Mouse (Mus musculus) heart, embryonic 15.5 days (tissue): ENCODE data around the gene Hsd17b13. TPM values are rescaled to one million over a fixed set of nuclear protein-coding genes. Genes with fewer than 3 reads are reported as not detected.
A peak's percentile ranks its signal among the peaks of the same experiment; 100 is the strongest.

Source experiments
- ATAC-seq: fragments of 200-750 bp; cut with Nextera tagmentation; replicated peaks from 2 replicates; pipeline ENCODE4 v1.8.0; 2017; ENCODE audit warnings: low read depth, moderate TSS enrichment; ENCODE audit not compliant: insufficient number of reproducible peaks, insufficient read depth, low FRiP score
- H3K27ac ChIP-seq: fragments of 300-500 bp; sonication (generic); 2 replicates; pipeline ENCODE4 v1.5.1; 2015; ENCODE audit warnings: mild to moderate bottlenecking, inconsistent platforms
- H3K27me3 ChIP-seq: fragments of 300-500 bp; sonication (generic); 2 replicates; pipeline ENCODE4 v1.6.1; 2015; ENCODE audit warnings: inconsistent platforms
- H3K36me3 ChIP-seq: fragments of 300-500 bp; sonication (generic); 2 replicates; pipeline ENCODE4 v1.6.1; 2015; ENCODE audit warnings: mild to moderate bottlenecking, inconsistent platforms
- H3K4me1 ChIP-seq: fragments of 300-500 bp; sonication (generic); replicated peaks from 2 replicates; pipeline ENCODE4 v1.6.1; 2015; ENCODE audit warnings: inconsistent platforms
- H3K4me2 ChIP-seq: fragments of 300-500 bp; sonication (generic); 2 replicates; pipeline ENCODE4 v1.6.1; 2015; ENCODE audit warnings: inconsistent platforms, mild to moderate bottlenecking, moderate library complexity
- H3K4me3 ChIP-seq: fragments of 300-500 bp; sonication (generic); 2 replicates; pipeline ENCODE4 v1.5.1; 2015; ENCODE audit warnings: mild to moderate bottlenecking, inconsistent platforms
- H3K9ac ChIP-seq: fragments of 300-500 bp; sonication (generic); 2 replicates; pipeline ENCODE4 v1.6.1; 2015; ENCODE audit warnings: mild to moderate bottlenecking, inconsistent platforms
- H3K9me3 ChIP-seq: fragments of 300-500 bp; sonication (generic); replicated peaks from 2 replicates; pipeline ENCODE4 v1.6.1; 2016; ENCODE audit warnings: inconsistent platforms
- WGBS: fragments of 180-500 bp; shearing (Covaris S2); methylation state at CpG from one replicate; pipeline ENCODE4 v1.1.7; 2015; ENCODE audit warnings: mixed read lengths; 5-methylcytosine and 5-hydroxymethylcytosine counted together
- polyA plus RNA-seq: library from polyadenylated mRNA; unstranded; fragments of >200 nt; fragmentation: Nextera tagmentation; extraction: Ambion mirVana; gene quantifications from 2 replicates; pipeline ENCODE4 v1.2.1, GENCODE M21; 2015

The Hsd17b13 gene
- polyA plus RNA-seq, 1 experiment from 2014 or later: not detected

DNA sequence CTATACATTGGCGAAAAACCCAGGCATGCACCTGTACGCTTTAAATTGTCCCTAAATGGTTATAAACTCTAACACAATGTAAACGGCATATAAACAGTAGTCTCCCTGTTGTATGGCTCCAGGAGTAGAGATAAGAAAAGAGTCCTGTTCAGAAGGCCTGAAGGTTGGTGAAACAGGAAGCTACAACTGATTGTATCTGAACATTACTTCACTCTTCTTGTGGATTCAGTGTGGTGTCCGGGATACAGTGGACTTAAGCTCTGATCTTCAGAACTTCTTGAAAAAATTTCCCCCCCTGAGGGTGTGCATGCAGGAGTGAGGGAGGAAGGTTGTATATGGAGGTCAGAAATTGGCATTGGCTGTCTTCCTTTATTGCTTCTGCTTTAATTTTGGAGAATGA, 57.7 kb downstream of the Hsd17b13 start:
- Histone ChIP-seq H3K27ac (no peak overlapping the region), H3K4me1 (no peaks in the 10 kb centered on the region), H3K9ac (no peak overlapping the region), H3K4me3 (no peak overlapping the region), H3K27me3 (no peaks in the 10 kb centered on the region), H3K36me3 (no peaks in the 10 kb centered on the region), H3K4me2 (no peak overlapping the region), H3K9me3 (no peaks in the 10 kb centered on the region)
- 61% methylated on average over 4 of the region's 4 CpGs for WGBS
- no peak for ATAC-seq

DNA sequence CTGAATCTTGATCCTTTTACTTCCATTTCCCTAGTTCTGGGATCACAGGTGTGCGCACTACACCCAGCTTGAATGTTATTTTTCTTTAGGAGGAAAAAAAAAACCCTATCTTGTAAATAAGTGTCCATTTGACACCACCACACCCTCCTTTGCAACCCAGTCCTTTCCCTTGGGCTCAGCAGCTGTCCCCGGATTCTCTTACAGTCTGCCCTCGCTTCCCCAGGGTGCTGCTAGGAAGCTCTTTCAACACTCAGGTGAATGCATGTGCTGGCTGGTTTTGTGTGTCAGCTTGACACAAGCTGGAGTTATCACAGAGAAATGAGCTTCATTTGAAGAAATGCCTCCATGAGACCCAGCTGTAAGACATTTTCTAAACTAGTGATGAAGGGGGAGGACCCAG, 59.0 kb downstream of the Hsd17b13 start:
- no peak for ATAC-seq
- Histone ChIP-seq H3K4me1 (no peaks in the 10 kb centered on the region), H3K4me2 (no peak overlapping the region), H3K27me3 (no peaks in the 10 kb centered on the region), H3K4me3 (no peak overlapping the region), H3K27ac (no peak overlapping the region), H3K36me3 (no peaks in the 10 kb centered on the region), H3K9ac (no peak overlapping the region), H3K9me3 (no peaks in the 10 kb centered on the region)
- WGBS: 76% methylated on average over 3 of the region's 3 CpGs

DNA sequence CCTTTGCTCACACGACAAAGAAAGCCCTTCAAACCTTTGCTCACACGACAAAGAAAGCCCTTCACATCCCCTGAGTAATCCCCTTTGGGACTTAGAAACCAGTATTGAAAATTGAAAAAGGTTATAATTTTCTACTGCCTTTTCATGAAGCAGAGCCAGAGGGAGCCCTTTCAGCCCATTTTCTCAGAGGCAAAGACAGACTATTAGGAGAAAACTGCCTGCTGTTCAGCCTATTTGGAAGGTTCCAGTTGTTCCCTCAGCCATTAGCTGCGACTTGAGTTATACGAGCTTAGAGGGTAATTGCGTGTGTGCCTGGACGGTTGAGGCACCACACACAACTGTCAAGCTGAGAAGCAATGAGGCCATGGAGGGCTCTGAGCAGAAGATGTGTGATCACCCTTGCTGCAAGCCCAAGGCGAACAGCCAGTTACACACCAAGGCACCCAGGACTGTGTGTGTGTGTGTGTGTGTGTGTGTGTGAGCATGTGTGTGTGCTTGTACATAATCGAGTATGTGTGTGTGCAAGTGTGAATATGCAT, 59.8 kb downstream of the Hsd17b13 start:
- Histone ChIP-seq H3K36me3 (no peaks in the 10 kb centered on the region), H3K4me3 (no peak overlapping the region), H3K4me1 (no peaks in the 10 kb centered on the region), H3K4me2 (no peak overlapping the region), H3K9ac (no peak overlapping the region), H3K27me3 (peaks cover 6% of the 10 kb centered on the region; the same call in 1 of the 2 replicates), H3K9me3 (no peaks in the 10 kb centered on the region), H3K27ac (no peak overlapping the region)
- 65% methylated on average over 8 of the region's 8 CpGs for WGBS
- no peak for ATAC-seq

DNA sequence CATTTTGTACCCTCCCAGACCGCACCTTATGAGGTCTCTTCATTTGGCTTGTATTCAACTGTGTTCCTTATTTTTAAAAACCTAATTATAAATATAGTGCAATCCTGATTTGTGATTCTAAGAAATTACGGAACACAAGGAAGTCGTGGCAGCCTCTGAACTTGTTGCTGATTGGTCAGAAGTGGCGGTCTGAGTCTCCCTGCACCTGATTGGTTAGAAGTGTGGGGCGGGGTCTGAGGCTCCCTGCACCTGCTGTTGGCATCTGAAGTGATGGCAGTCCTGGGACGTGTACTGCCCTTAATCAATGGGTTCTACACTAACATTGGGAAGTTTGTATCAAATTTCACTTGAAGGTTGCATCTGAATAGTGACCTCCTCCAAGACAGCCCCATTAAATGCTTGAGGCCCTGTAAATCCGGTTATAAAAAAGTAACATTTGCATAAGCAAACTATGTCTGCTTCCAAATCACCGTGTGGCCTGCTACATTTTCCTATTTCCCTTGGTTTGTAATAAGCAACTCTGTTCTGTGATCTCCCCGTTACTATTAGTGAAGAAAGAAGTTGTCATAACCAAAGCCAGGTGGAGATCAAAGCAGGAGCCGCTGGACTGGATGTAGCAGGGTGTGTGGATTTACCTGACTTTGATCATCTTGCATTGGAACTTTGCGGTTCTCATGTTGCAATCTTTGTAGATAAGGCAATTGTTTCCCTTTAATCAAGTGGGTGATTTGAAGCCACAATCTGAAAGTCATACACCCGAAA, 60.4 kb downstream of the Hsd17b13 start:
- H3K36me3 ChIP-seq: no peaks in the 10 kb centered on the region
- H3K4me3 ChIP-seq: no peak overlapping the region
- no peak overlapping the region for H3K9ac ChIP-seq
- H3K4me1 ChIP-seq: no peaks in the 10 kb centered on the region
- H3K4me2 ChIP-seq: no peak overlapping the region
- WGBS: 62% methylated on average over 12 of the region's 12 CpGs
- H3K27ac ChIP-seq: no peak overlapping the region
- H3K27me3 ChIP-seq: peaks cover 7% of the 10 kb centered on the region; the same call in 1 of the 2 replicates
- no peaks in the 10 kb centered on the region for H3K9me3 ChIP-seq
- no peak for ATAC-seq

DNA sequence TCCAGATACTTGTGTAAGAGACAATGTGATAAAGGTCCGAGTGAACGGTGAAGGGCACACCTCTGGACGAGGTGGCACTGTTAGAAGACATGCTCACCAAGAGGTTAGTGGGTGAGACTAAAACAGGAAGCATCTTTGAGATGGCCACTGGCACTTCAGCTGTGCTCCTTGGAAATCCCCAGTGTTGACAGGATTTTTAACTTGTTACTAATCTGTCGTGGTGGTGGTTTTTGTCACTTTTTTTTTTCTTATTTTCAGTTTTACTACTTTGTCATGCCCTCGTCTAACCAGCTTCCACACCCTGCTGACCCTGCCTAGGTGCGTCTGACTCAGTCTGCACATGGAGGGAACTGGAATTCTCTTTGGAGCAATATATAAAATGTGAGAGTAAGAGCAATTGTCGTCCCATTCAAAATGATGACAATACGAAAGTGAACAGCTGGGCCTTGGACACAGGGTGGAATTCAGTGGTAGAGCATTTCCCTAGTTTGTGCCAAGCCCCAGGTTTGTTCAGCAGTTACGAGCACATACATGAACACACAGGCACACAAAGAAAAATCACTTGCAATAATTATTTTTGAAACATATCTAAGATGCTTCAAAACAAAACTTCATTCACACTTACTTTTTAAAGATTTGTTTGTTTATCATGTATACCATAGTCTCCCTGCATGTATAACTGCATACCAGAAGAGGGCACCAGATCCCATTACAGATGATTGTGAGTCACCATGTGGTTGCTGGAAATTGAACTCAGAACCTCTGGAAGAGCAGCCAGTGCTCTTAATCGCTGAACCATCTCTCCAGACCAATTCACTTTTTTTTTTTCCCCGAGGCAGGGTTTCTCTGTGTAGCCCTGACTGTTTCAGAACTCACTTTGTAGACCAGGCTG, 62.6 kb downstream of the Hsd17b13 start:
- Histone ChIP-seq H3K9me3 (no peaks in the 10 kb centered on the region), H3K4me3 (no peak overlapping the region), H3K9ac (no peak overlapping the region), H3K27ac (no peak overlapping the region), H3K4me1 (peaks cover 10% of the 10 kb centered on the region), H3K27me3 (peaks cover 7% of the 10 kb centered on the region; the same call in 1 of the 2 replicates), H3K36me3 (no peaks in the 10 kb centered on the region), H3K4me2 (no peak overlapping the region)
- WGBS: 50% methylated on average over 11 of the region's 11 CpGs
- ATAC-seq: no peak

DNA sequence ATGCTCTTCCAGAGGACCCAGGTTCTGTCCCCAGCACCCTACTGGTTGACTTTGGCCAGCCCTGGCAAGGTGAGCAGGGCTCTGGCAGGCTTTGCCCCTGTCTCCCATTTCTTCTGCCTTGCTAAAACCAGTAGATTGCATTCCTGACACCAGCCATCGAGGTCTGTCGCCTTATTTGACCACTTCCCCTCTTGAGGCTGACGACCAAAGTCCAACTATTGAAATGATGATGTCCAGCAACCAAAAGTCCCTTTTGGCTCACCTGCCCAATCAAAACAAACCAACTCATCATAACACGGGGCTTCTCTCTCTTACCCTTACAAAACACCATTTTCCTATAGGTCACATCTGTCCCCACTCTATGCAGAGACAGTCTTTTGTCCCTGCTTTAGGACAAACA, 64.1 kb downstream of the Hsd17b13 start:
- peaks cover 16% of the 10 kb centered on the region for H3K4me1 ChIP-seq
- H3K4me3 ChIP-seq: no peak overlapping the region
- WGBS: 57% methylated on average over 4 of the region's 4 CpGs
- H3K36me3 ChIP-seq: no peaks in the 10 kb centered on the region
- H3K27ac ChIP-seq: no peak overlapping the region
- H3K27me3 ChIP-seq: peaks cover 7% of the 10 kb centered on the region; the same call in 1 of the 2 replicates
- ATAC-seq: no peak
- H3K9ac ChIP-seq: no peak overlapping the region
- H3K4me2 ChIP-seq: no peak overlapping the region
- H3K9me3 ChIP-seq: no peaks in the 10 kb centered on the region

DNA sequence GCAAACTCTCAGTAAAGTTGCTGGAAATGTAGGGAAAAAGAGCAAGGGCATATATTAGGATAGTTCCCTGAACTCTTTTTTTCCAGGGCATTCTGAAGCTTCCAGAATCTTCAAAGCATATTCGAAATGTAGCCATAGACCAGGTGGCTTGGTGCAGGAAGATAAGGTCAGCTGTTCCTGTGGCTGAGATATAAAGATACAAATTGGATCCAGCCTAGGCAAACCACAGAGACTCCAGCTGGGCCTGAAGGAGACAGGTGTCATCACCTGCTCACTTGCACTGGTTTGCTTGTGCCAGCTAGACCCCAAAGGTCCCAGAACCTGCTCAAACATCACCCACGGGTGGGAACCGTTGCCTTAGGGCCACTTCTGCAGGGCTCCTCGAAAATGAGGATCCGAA, 65.7 kb downstream of the Hsd17b13 start:
- Histone ChIP-seq H3K4me3 (peak overlapping the region; percentile 88), H3K4me2 (peak overlapping the region; percentile 83)

DNA sequence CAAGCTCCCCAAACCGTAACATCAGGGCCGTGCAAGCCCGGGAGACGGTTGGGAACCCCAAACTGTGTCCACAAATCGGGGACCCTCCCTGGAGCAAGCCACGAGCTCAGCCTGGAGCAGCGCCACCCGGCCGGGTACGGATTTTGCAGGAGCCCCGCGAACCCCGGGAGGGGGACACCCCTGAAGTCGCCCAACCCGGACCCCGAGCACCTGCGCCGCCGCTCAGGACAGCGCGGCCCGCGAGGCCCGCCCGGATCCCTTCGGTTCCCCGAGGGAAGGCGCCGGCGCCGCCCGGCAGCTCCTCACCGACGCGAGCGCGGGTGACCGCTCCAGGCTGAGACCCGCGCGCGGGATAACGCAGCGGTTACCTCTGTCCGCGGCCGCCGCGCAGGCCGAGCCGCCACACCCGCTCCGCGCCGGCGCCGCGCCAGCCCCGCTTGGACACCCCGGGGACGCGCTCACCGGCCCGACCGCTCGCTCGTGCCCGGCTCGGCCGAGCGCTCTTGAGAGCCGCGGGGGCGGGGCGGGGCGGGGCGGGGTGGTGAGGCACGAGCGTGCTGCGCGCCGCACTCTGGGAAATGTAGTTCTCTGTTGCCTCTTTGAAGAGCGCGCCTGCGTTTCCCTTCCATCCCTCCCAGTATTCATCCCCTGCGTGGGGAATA, 66.3 kb downstream of the Hsd17b13 start, which contains the start of gene Klhl8:
Klhl8 (minus strand) TSS at position 512 of the 662 bp plus-strand sequence.
- Histone ChIP-seq H3K9ac (peak within 1 kb of the TSS; percentile 89), H3K27ac (peak within 1 kb of the TSS; percentile 43; the same call in 1 of the 2 replicates), H3K4me3 (peak within 1 kb of the TSS; percentile 88), H3K4me2 (peak within 1 kb of the TSS; percentile 83), H3K27me3 (peaks cover 7% of the 10 kb centered on the region; the same call in 1 of the 2 replicates), H3K9me3 (no peaks in the 10 kb centered on the region), H3K4me1 (peaks cover 16% of the 10 kb centered on the region), H3K36me3 (no peaks in the 10 kb centered on the region)
- WGBS: 0% methylated on average over 62 of the region's 86 CpGs
- ATAC-seq: peak; percentile 97

More for the DNA sequence above, 65.7 kb downstream of the Hsd17b13 start:
- peaks cover 7% of the 10 kb centered on the region; the same call in 1 of the 2 replicates for H3K27me3 ChIP-seq
- no peaks in the 10 kb centered on the region for H3K9me3 ChIP-seq
- no peak overlapping the region for H3K9ac ChIP-seq
- H3K36me3 ChIP-seq: no peaks in the 10 kb centered on the region
- H3K4me1 ChIP-seq: peaks cover 16% of the 10 kb centered on the region
- ATAC-seq: no peak
- H3K27ac ChIP-seq: no peak overlapping the region
- 78% methylated on average over 5 of the region's 5 CpGs for WGBS

DNA sequence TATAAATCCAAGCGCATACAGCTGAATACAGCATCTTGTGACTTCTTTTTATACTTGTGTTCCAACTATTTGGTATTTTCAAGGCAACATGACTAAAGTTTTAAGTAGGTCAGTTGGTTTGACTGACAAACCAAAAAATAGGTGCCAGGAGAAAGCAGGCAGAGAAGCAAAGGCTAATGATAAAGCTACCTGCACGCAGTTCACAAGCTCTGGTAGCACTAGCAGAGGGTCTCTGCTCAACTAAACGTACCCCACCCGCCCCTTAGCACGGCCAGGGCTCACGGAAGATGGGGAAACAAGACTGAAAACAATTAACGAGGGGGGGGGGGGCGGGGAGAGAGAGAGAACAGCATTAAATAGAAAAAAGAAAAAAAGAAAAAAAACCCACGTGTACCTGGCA, 67.1 kb downstream of the Hsd17b13 start:
- peaks cover 16% of the 10 kb centered on the region for H3K4me1 ChIP-seq
- H3K27ac ChIP-seq: no peak overlapping the region
- no peaks in the 10 kb centered on the region for H3K9me3 ChIP-seq
- WGBS: 24% methylated on average over 8 of the region's 9 CpGs
- peak overlapping the region; percentile 89; the same call in 1 of the 2 replicates for H3K9ac ChIP-seq
- H3K36me3 ChIP-seq: no peaks in the 10 kb centered on the region
- no peak for ATAC-seq
- H3K27me3 ChIP-seq: peaks cover 7% of the 10 kb centered on the region; the same call in 1 of the 2 replicates
- H3K4me2 ChIP-seq: peak overlapping the region; percentile 83
- peak overlapping the region; percentile 88 for H3K4me3 ChIP-seq

DNA sequence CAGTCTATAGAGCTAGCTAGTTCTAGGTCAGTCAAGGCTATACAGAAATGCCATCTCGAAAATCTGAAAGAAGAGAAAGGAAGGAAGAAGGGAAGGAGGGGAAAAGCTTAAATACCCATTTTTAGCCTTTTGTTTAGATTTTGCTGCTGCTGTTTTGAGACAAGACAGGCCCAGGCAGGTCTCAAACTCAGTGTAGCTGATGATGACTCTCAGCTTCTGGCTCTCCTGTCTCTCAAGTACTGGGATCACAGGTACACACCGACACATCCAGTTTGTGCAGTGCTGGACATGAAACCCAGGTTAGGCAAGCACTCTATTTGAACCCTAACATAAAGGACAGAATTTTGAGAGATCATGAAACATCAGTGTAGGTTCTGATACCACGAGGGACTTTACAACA, 67.7 kb downstream of the Hsd17b13 start:
- Histone ChIP-seq H3K9me3 (no peaks in the 10 kb centered on the region), H3K27ac (no peak overlapping the region), H3K4me2 (no peak overlapping the region), H3K36me3 (no peaks in the 10 kb centered on the region), H3K27me3 (peaks cover 7% of the 10 kb centered on the region; the same call in 1 of the 2 replicates), H3K4me1 (peaks cover 16% of the 10 kb centered on the region), H3K9ac (no peak overlapping the region), H3K4me3 (no peak overlapping the region)
- no peak for ATAC-seq
- 75% methylated on average over 3 of the region's 3 CpGs for WGBS
